In the genomic region with DNA sequence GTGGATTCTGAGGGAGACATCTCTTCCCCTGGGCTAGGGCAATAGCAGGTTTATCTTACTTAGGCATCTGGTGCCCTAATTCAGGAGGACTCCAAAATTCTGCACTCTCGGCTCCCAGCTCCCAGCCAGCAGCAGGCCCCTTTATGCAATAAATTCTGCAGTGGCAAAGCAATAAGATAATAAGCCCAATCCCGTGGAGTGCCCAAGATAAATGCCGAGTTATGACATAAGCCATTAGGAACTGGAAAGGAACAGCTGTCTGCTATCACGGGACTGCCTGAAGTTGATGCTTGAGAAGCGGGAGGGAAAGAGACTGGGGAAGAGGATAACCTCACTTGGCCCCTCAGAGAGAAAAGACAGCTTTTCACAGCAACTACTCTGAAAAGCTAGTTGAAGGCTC, we compare ENCODE assay signal across 10 mouse cellular contexts.
DNase-seq lines count a peak whose midpoint lies in the region; ATAC-seq lines count a peak whose summit lies in the region.
"Had no signal": no experiment of that assay in that cellular context is flagged by ENCODE, and none has a peak within 500 bp of the region (broad histone marks: within the 10 kb centered on the region; RNA-seq: fewer than 3 reads in every experiment).

No protein-coding gene starts in this region.

- DNase-seq in heart, embryonic 10.5 days (ENCODE audit: low spot score), result peak; percentile 76
- peak; percentile 67 for DNase-seq in cerebellum, adult 9-11 months
- peak; percentile 22 for DNase-seq in mesoderm, embryonic 11.5 days (ENCODE audit: low read depth, low spot score)
- no peak for DNase-seq in urinary bladder, postnatal 10 days (ENCODE audit: low spot score)
- DNase-seq in yolk sac, embryonic 10.5 days (ENCODE audit: low spot score), result no peak
- DNase-seq in adrenal gland, postnatal 4 days (ENCODE audit: low spot score in 2 of 2), result no peak
- DNase-seq: adrenal gland, postnatal 25 days had no signal

- H3K4me3 ChIP-seq in heart, embryonic 10.5 days, result no peak overlapping the region
- no peak overlapping the region for H3K4me3 ChIP-seq in heart, embryonic 12.5 days
- no peak overlapping the region for H3K4me3 ChIP-seq in hindbrain, embryonic 12.5 days

- H3K36me3 ChIP-seq in heart, embryonic 10.5 days, result no peaks in the 10 kb centered on the region
- no peaks in the 10 kb centered on the region for H3K36me3 ChIP-seq in heart, embryonic 12.5 days
- H3K36me3 ChIP-seq in hindbrain, embryonic 12.5 days, result no peaks in the 10 kb centered on the region

- no peak overlapping the region for H3K9ac ChIP-seq in heart, embryonic 12.5 days
- no peak overlapping the region for H3K9ac ChIP-seq in hindbrain, embryonic 12.5 days

- no peaks in the 10 kb centered on the region for H3K4me1 ChIP-seq in heart, embryonic 10.5 days
- H3K4me1 ChIP-seq in heart, embryonic 12.5 days (replicated peaks), result 0 out of 2 replicates have a peak, but pooled peaks cover 5% of the 10 kb centered on the region
- peaks cover 11% of the 10 kb centered on the region for H3K4me1 ChIP-seq in hindbrain, embryonic 12.5 days

- no peak overlapping the region for H3K4me2 ChIP-seq in heart, embryonic 12.5 days
- H3K4me2 ChIP-seq in hindbrain, embryonic 12.5 days (replicated peaks), result no peak overlapping the region

- no peak for ATAC-seq in heart, embryonic 12.5 days (ENCODE audit: insufficient number of reproducible peaks, low FRiP score)
- peak; percentile 55; the same call in 1 of the 2 replicates for ATAC-seq in hindbrain, embryonic 12.5 days (ENCODE audit: low FRiP score)

- WGBS in heart, embryonic 10.5 days, result 29% methylated on average over 5 of the region's 5 CpGs
- WGBS in heart, embryonic 12.5 days, result 21% methylated on average over 5 of the region's 5 CpGs
- 47% methylated on average over 5 of the region's 5 CpGs for WGBS in hindbrain, embryonic 12.5 days

- no peaks in the 10 kb centered on the region for H3K9me3 ChIP-seq in heart, embryonic 10.5 days
- H3K9me3 ChIP-seq in heart, embryonic 12.5 days (replicated peaks), result no peaks in the 10 kb centered on the region
- no peaks in the 10 kb centered on the region for H3K9me3 ChIP-seq in hindbrain, embryonic 12.5 days (replicated peaks)

- H3K27me3 ChIP-seq in heart, embryonic 10.5 days (ENCODE audit: insufficient read depth, poor library complexity, severe bottlenecking), result no peaks in the 10 kb centered on the region
- no peaks in the 10 kb centered on the region for H3K27me3 ChIP-seq in heart, embryonic 12.5 days (replicated peaks)
- H3K27me3 ChIP-seq in hindbrain, embryonic 12.5 days, result no peaks in the 10 kb centered on the region
- H3K27me3 ChIP-seq: CH12.LX had no signal

- no peak overlapping the region for H3K27ac ChIP-seq in heart, embryonic 10.5 days
- no peak overlapping the region for H3K27ac ChIP-seq in heart, embryonic 12.5 days (ENCODE audit: poor library complexity, severe bottlenecking)
- H3K27ac ChIP-seq in hindbrain, embryonic 12.5 days, result no peak overlapping the region

Comparison
In these comparisons a context has a peak if more than half of its experiments do, and no peak if none do; other contexts are left out.
1. DNase-seq: peak in heart, embryonic 10.5 days (single experiment), cerebellum, adult 9-11 months (single experiment) and mesoderm, embryonic 11.5 days (single experiment); none in urinary bladder, postnatal 10 days (single experiment), yolk sac, embryonic 10.5 days (single experiment) and adrenal gland, postnatal 4 days (0 of 2).